26 mouse cellular contexts compared by ENCODE assay signal in genomic region chr2:43992510-43992909, GRCm38 (mm10).
DNase-seq lines count a peak whose midpoint lies in the region; ATAC-seq lines count a peak whose summit lies in the region.
"Had no signal": no experiment of that assay in that cellular context is flagged by ENCODE, and none has a peak within 500 bp of the region (broad histone marks: within the 10 kb centered on the region; RNA-seq: fewer than 3 reads in every experiment).

No protein-coding gene starts in this region.

- DNase-seq in induced T-regulatory cell, adult 2 months (ENCODE audit: low read depth) = peak; percentile 45
- no peak for DNase-seq in gastrocnemius, postnatal 4 days (ENCODE audit: low spot score in 2 of 2)
- no peak for DNase-seq in heart, adult 11 months
- DNase-seq in hindbrain, embryonic 10.5 days (ENCODE audit: low spot score) = no peak
- DNase-seq: adrenal gland, adult 2 months; adrenal gland, postnatal 14 days; cerebellum, adult 11 months; cerebellum, adult 2 months; cerebellum, adult 9-11 months; cerebellum, postnatal 25 days; gastrocnemius, adult 2 months; gastrocnemius, postnatal 14 days; heart, adult 2 months; heart, postnatal 14 days; heart, postnatal 4 days had no signal

- H3K27ac ChIP-seq in forebrain, embryonic 15.5 days (replicated peaks) = 0 out of 2 replicates have a peak overlapping the region, but pooled peaks have one; percentile 27
- no peak overlapping the region for H3K27ac ChIP-seq in forebrain, embryonic 12.5 days
- no peak overlapping the region for H3K27ac ChIP-seq in hindbrain, embryonic 10.5 days
- H3K27ac ChIP-seq: embryonic facial prominence, embryonic 12.5 days; embryonic facial prominence, embryonic 15.5 days; gastrocnemius, adult 2 months; heart, adult 2 months; heart, embryonic 10.5 days; heart, embryonic 13.5 days; hindbrain, embryonic 12.5 days; hindbrain, embryonic 15.5 days had no signal

- no peaks in the 10 kb centered on the region for H3K27me3 ChIP-seq in forebrain, embryonic 15.5 days
- H3K27me3 ChIP-seq in forebrain, embryonic 12.5 days = no peaks in the 10 kb centered on the region
- H3K27me3 ChIP-seq in hindbrain, embryonic 10.5 days (ENCODE audit: insufficient read depth, poor library complexity, severe bottlenecking) = no peaks in the 10 kb centered on the region
- H3K27me3 ChIP-seq: embryonic facial prominence, embryonic 12.5 days; embryonic facial prominence, embryonic 15.5 days; heart, embryonic 13.5 days; hindbrain, embryonic 12.5 days; hindbrain, embryonic 15.5 days had no signal

- no peaks in the 10 kb centered on the region for H3K9me3 ChIP-seq in forebrain, embryonic 15.5 days
- H3K9me3 ChIP-seq in forebrain, embryonic 12.5 days = no peaks in the 10 kb centered on the region
- no peaks in the 10 kb centered on the region for H3K9me3 ChIP-seq in hindbrain, embryonic 10.5 days
- H3K9me3 ChIP-seq: embryonic facial prominence, embryonic 12.5 days; embryonic facial prominence, embryonic 15.5 days; heart, embryonic 10.5 days; heart, embryonic 13.5 days; hindbrain, embryonic 12.5 days; hindbrain, embryonic 15.5 days had no signal

- H3K4me1 ChIP-seq in forebrain, embryonic 15.5 days = peaks cover 17% of the 10 kb centered on the region
- H3K4me1 ChIP-seq in forebrain, embryonic 12.5 days = no peaks in the 10 kb centered on the region
- H3K4me1 ChIP-seq in hindbrain, embryonic 10.5 days (replicated peaks) = no peaks in the 10 kb centered on the region
- H3K4me1 ChIP-seq: embryonic facial prominence, embryonic 12.5 days; embryonic facial prominence, embryonic 15.5 days; heart, embryonic 10.5 days; heart, embryonic 13.5 days; hindbrain, embryonic 15.5 days had no signal

- H3K4me3 ChIP-seq in forebrain, embryonic 15.5 days = no peak overlapping the region
- no peak overlapping the region for H3K4me3 ChIP-seq in forebrain, embryonic 12.5 days (replicated peaks)
- no peak overlapping the region for H3K4me3 ChIP-seq in hindbrain, embryonic 10.5 days
- H3K4me3 ChIP-seq: embryonic facial prominence, embryonic 12.5 days; embryonic facial prominence, embryonic 15.5 days; gastrocnemius, adult 2 months; heart, adult 2 months; heart, embryonic 10.5 days; heart, embryonic 13.5 days; hindbrain, embryonic 12.5 days; hindbrain, embryonic 15.5 days had no signal

- WGBS in forebrain, embryonic 15.5 days = 75% methylated on average over 7 of the region's 7 CpGs
- WGBS in forebrain, embryonic 12.5 days = 87% methylated on average over 7 of the region's 7 CpGs
- 90% methylated on average over 7 of the region's 7 CpGs for WGBS in hindbrain, embryonic 10.5 days

- H3K36me3 ChIP-seq in forebrain, embryonic 15.5 days = no peaks in the 10 kb centered on the region
- no peaks in the 10 kb centered on the region for H3K36me3 ChIP-seq in forebrain, embryonic 12.5 days (replicated peaks)
- H3K36me3 ChIP-seq in hindbrain, embryonic 10.5 days = no peaks in the 10 kb centered on the region
- H3K36me3 ChIP-seq: embryonic facial prominence, embryonic 12.5 days; embryonic facial prominence, embryonic 15.5 days; heart, embryonic 10.5 days; heart, embryonic 13.5 days; hindbrain, embryonic 12.5 days; hindbrain, embryonic 15.5 days had no signal

- no peak overlapping the region for H3K4me2 ChIP-seq in forebrain, embryonic 15.5 days (replicated peaks)
- no peak overlapping the region for H3K4me2 ChIP-seq in forebrain, embryonic 12.5 days
- H3K4me2 ChIP-seq: embryonic facial prominence, embryonic 12.5 days; embryonic facial prominence, embryonic 15.5 days; heart, embryonic 13.5 days; hindbrain, embryonic 12.5 days; hindbrain, embryonic 15.5 days had no signal

- no peak overlapping the region for H3K9ac ChIP-seq in forebrain, embryonic 15.5 days (replicated peaks)
- H3K9ac ChIP-seq in forebrain, embryonic 12.5 days = no peak overlapping the region
- H3K9ac ChIP-seq: embryonic facial prominence, embryonic 12.5 days; embryonic facial prominence, embryonic 15.5 days; heart, embryonic 13.5 days; hindbrain, embryonic 12.5 days; hindbrain, embryonic 15.5 days had no signal

- no peak for ATAC-seq in forebrain, embryonic 15.5 days (replicated peaks)
- ATAC-seq in forebrain, embryonic 12.5 days (ENCODE audit: low FRiP score) = no peak
- ATAC-seq in CD4-positive, CD25-positive, alpha-beta regulatory T cell, adult 4 months = peak; percentile 96
- ATAC-seq: forebrain, embryonic 16.5 days; intestine, embryonic 16.5 days had no signal
